17 mouse cellular contexts compared by ENCODE assay signal in genomic region chr11:110426572-110427145, GRCm38 (mm10). TPM values are rescaled to one million over a fixed set of nuclear protein-coding genes. Genes with fewer than 3 reads are reported as not detected.
DNase-seq lines count a peak whose midpoint lies in the region; ATAC-seq and TF ChIP-seq lines count a peak whose summit lies in the region.
"Had no signal": no experiment of that assay in that cellular context is flagged by ENCODE, and none has a peak within 500 bp of the region (broad histone marks: within the 10 kb centered on the region; RNA-seq: fewer than 3 reads in every experiment).

No protein-coding gene starts in this region.

- TF ChIP-seq CTCF in MEL (IDR thresholded peaks at IDR 0.05 in 2 of 3, conservative IDR thresholded peaks at IDR 0.05 in 1 of 3; ENCODE audit: control insufficient read depth in 1 of 3, insufficient read depth in 1 of 3, low read depth in 2 of 3, low read length in 3 of 3, poor library complexity in 1 of 3, severe bottlenecking in 1 of 3) = no peak
- no peak for TF ChIP-seq CTCF in liver, postnatal 0 days (IDR thresholded peaks at IDR 0.05; ENCODE audit: low read depth)

- no peak for ATAC-seq in kidney, embryonic 16.5 days (ENCODE audit: low FRiP score, low TSS enrichment)
- ATAC-seq in kidney, embryonic 14.5 days (ENCODE audit: low FRiP score, low TSS enrichment) = no peak
- peak; percentile 51 for ATAC-seq in liver, postnatal 0 days
- ATAC-seq: midbrain, embryonic 15.5 days had no signal

- H3K9ac ChIP-seq in kidney, embryonic 16.5 days (replicated peaks; ENCODE audit: low read length) = no peak overlapping the region
- no peak overlapping the region for H3K9ac ChIP-seq in kidney, embryonic 14.5 days (ENCODE audit: low read depth, low read length)
- H3K9ac ChIP-seq in MEL (ENCODE audit: control insufficient read depth, low read depth, low read length, poor library complexity, severe bottlenecking) = no peak overlapping the region
- H3K9ac ChIP-seq in liver, postnatal 0 days (replicated peaks) = no peak overlapping the region
- H3K9ac ChIP-seq: embryonic facial prominence, embryonic 12.5 days; forebrain, embryonic 12.5 days; limb, embryonic 15.5 days; midbrain, embryonic 15.5 days; neural tube, embryonic 15.5 days had no signal

- no peaks in the 10 kb centered on the region for H3K36me3 ChIP-seq in kidney, embryonic 16.5 days (ENCODE audit: insufficient read depth, low read length)
- H3K36me3 ChIP-seq in kidney, embryonic 14.5 days (ENCODE audit: control insufficient read depth, insufficient read depth, low read length) = no peaks in the 10 kb centered on the region
- H3K36me3 ChIP-seq in MEL (ENCODE audit: control insufficient read depth in 1 of 2, insufficient read depth in 2 of 2, low read length in 2 of 2) = no peaks in the 10 kb centered on the region
- no peaks in the 10 kb centered on the region for H3K36me3 ChIP-seq in liver, postnatal 0 days (replicated peaks; ENCODE audit: insufficient read depth, low read length)
- H3K36me3 ChIP-seq: embryonic facial prominence, embryonic 12.5 days; forebrain, embryonic 12.5 days; limb, embryonic 15.5 days; midbrain, embryonic 15.5 days; neural tube, embryonic 15.5 days had no signal

- H3K4me3 ChIP-seq in kidney, embryonic 16.5 days (ENCODE audit: low read length) = no peak overlapping the region
- no peak overlapping the region for H3K4me3 ChIP-seq in kidney, embryonic 14.5 days (ENCODE audit: low read length)
- H3K4me3 ChIP-seq in MEL (ENCODE audit: control insufficient read depth in 1 of 2, insufficient read depth in 1 of 2, low read depth in 2 of 2, low read length in 2 of 2) = no peak overlapping the region
- no peak overlapping the region for H3K4me3 ChIP-seq in liver, postnatal 0 days (ENCODE audit: low read depth, low read length)
- H3K4me3 ChIP-seq: embryonic facial prominence, embryonic 12.5 days; forebrain, embryonic 12.5 days; left cerebral cortex, adult 2 months; limb, embryonic 15.5 days; midbrain, embryonic 15.5 days; neural tube, embryonic 15.5 days had no signal

- H3K4me2 ChIP-seq in kidney, embryonic 16.5 days (replicated peaks; ENCODE audit: low read depth, low read length) = peak overlapping the region; percentile 14; the same call in 1 of the 2 replicates
- H3K4me2 ChIP-seq in kidney, embryonic 14.5 days (replicated peaks; ENCODE audit: low read depth, low read length) = no peak overlapping the region
- peak overlapping the region; percentile 57 for H3K4me2 ChIP-seq in liver, postnatal 0 days (ENCODE audit: low read depth, low read length)
- H3K4me2 ChIP-seq: embryonic facial prominence, embryonic 12.5 days; forebrain, embryonic 12.5 days; limb, embryonic 15.5 days; midbrain, embryonic 15.5 days had no signal

- WGBS in kidney, embryonic 16.5 days = 45% methylated on average over 6 of the region's 6 CpGs
- WGBS in kidney, embryonic 14.5 days = 49% methylated on average over 6 of the region's 6 CpGs
- 42% methylated on average over 6 of the region's 6 CpGs for WGBS in liver, postnatal 0 days (ENCODE audit: insufficient replicate concordance)

- H3K9me3 ChIP-seq in kidney, embryonic 16.5 days (ENCODE audit: low read length) = no peaks in the 10 kb centered on the region
- H3K9me3 ChIP-seq in kidney, embryonic 14.5 days (ENCODE audit: control insufficient read depth, low read length) = no peaks in the 10 kb centered on the region
- H3K9me3 ChIP-seq in MEL (replicated peaks; ENCODE audit: insufficient read depth, low read length) = no peaks in the 10 kb centered on the region
- no peaks in the 10 kb centered on the region for H3K9me3 ChIP-seq in liver, postnatal 0 days (ENCODE audit: low read length)
- H3K9me3 ChIP-seq: embryonic facial prominence, embryonic 12.5 days; forebrain, embryonic 12.5 days; limb, embryonic 15.5 days; midbrain, embryonic 15.5 days; neural tube, embryonic 15.5 days had no signal

- TF ChIP-seq POLR2A in MEL (IDR thresholded peaks at IDR 0.05; ENCODE audit: control insufficient read depth in 1 of 2, insufficient read depth in 1 of 2, low read depth in 1 of 2, low read length in 2 of 2, poor library complexity in 1 of 2) = no peak

- H3K4me1 ChIP-seq in kidney, embryonic 16.5 days (ENCODE audit: insufficient read depth, low read length) = peaks cover 22% of the 10 kb centered on the region
- peaks cover 2% of the 10 kb centered on the region; the same call in 1 of the 2 replicates for H3K4me1 ChIP-seq in kidney, embryonic 14.5 days (ENCODE audit: control insufficient read depth, insufficient read depth, low read length)
- H3K4me1 ChIP-seq in MEL (ENCODE audit: control insufficient read depth in 1 of 2, insufficient read depth in 2 of 2, low read length in 2 of 2) = no peaks in the 10 kb centered on the region
- H3K4me1 ChIP-seq in liver, postnatal 0 days (ENCODE audit: insufficient read depth) = peaks cover 17% of the 10 kb centered on the region

- TF ChIP-seq EP300 in MEL (IDR thresholded peaks at IDR 0.05; ENCODE audit: low read depth in 1 of 2, low read length in 2 of 2) = no peak
- no peak for TF ChIP-seq EP300 in liver, postnatal 0 days (IDR thresholded peaks at IDR 0.05; ENCODE audit: low read depth)

- no peak for TF ChIP-seq RAD21 in MEL (IDR thresholded peaks at IDR 0.05; ENCODE audit: low read depth, low read length)

- H3K27ac ChIP-seq in kidney, embryonic 16.5 days (ENCODE audit: low read length) = peak overlapping the region; percentile 72
- no peak overlapping the region for H3K27ac ChIP-seq in kidney, embryonic 14.5 days (ENCODE audit: low read depth, low read length)
- H3K27ac ChIP-seq in MEL (ENCODE audit: control insufficient read depth, low read depth, low read length) = no peak overlapping the region
- peak overlapping the region; percentile 66; the same call in 1 of the 2 replicates for H3K27ac ChIP-seq in liver, postnatal 0 days (ENCODE audit: low read depth)
- H3K27ac ChIP-seq: embryonic facial prominence, embryonic 12.5 days; forebrain, embryonic 12.5 days; limb, embryonic 15.5 days; midbrain, embryonic 15.5 days had no signal

- no peaks in the 10 kb centered on the region for H3K27me3 ChIP-seq in kidney, embryonic 16.5 days (ENCODE audit: insufficient read depth, low read length)
- H3K27me3 ChIP-seq in kidney, embryonic 14.5 days (ENCODE audit: control insufficient read depth, insufficient read depth, low read length) = no peaks in the 10 kb centered on the region
- H3K27me3 ChIP-seq in MEL (ENCODE audit: control insufficient read depth in 1 of 2, insufficient read depth in 2 of 2, low read length in 2 of 2) = no peaks in the 10 kb centered on the region
- no peaks in the 10 kb centered on the region for H3K27me3 ChIP-seq in liver, postnatal 0 days (ENCODE audit: insufficient read depth, low read length)
- H3K27me3 ChIP-seq: embryonic facial prominence, embryonic 12.5 days; forebrain, embryonic 12.5 days; limb, embryonic 15.5 days; midbrain, embryonic 15.5 days; neural tube, embryonic 15.5 days had no signal

- peak; percentile 61 for DNase-seq in A20 (ENCODE audit: low read depth, low spot score)
- DNase-seq in MEL (ENCODE audit: low read depth, low spot score) = no peak
- no peak for DNase-seq in liver, postnatal 0 days
- DNase-seq in adrenal gland, adult 2 months = no peak
- no peak for DNase-seq in layer of hippocampus, adult 9-10 months (ENCODE audit: low spot score)
- DNase-seq in thymus, postnatal 25 days = no peak
- DNase-seq: cerebellum, adult 8-10 months; gastrocnemius, postnatal 36 days; right cerebral cortex, postnatal 25 days had no signal

- H3K79me2 ChIP-seq in MEL (ENCODE audit: control insufficient read depth, insufficient read depth, low read length, poor library complexity) = no peaks in the 10 kb centered on the region

TF ChIP-seq in MEL, 35 proteins besides CTCF, POLR2A, EP300 and RAD21:
- TF ChIP-seq ZNF384 (IDR thresholded peaks at IDR 0.05; ENCODE audit: low read depth, low read length) = 0 out of 2 replicates have a peak, but pooled peaks have one; percentile 5
- TF ChIP-seq ZC3H11A (IDR thresholded peaks at IDR 0.05; ENCODE audit: low read depth, low read length) = no peak

RNA-seq across cellular contexts. Expression of gene Map2k6, which starts 27.7 kb away (rescaled TPM):
- polyA plus RNA-seq in kidney, embryonic 16.5 days (2015; fragmentation: Nextera tagmentation; extraction: Ambion mirVana) = 23.2 and 23.8 TPM in 2 replicates
- 20.2 and 26.6 TPM in 2 replicates for polyA plus RNA-seq in kidney, embryonic 14.5 days (2014; fragmentation: Nextera tagmentation; extraction: Ambion mirVana)
- 1.9 and 2.1 TPM in 2 replicates for total RNA-seq in MEL (2012; rRNA removed)
- polyA plus RNA-seq in MEL (2012; ENCODE audit: insufficient read depth in 1 of 2, insufficient read length in 2 of 2, low read depth in 1 of 2, low replicate concordance in 2 of 2, missing spikeins in 1 of 2) = 1 to 10 TPM in 1 of 2 experiments, not detected in 1; 3.2 TPM
- 3.7 and 4.2 TPM in 2 replicates for polyA plus RNA-seq in liver, postnatal 0 days (2015; fragmentation: Nextera tagmentation; extraction: Ambion mirVana)
- 1 to 10 TPM; 4.0 to 4.4 TPM for total RNA-seq in adrenal gland, adult 2 months (2021)
- polyA plus RNA-seq in adrenal gland, adult 2 months (2012; rRNA removed) = 0.42 and 0.45 TPM in 2 replicates

Comparison
In these comparisons a context has a peak if more than half of its experiments do, and no peak if none do; other contexts are left out.
1. H3K27ac ChIP-seq: peak in kidney, embryonic 16.5 days (single experiment) and liver, postnatal 0 days (single experiment); none in kidney, embryonic 14.5 days (single experiment) and MEL (single experiment).